Mouse (Mus musculus): ENCODE measurements around the gene Ccdc137.

Gene Ccdc137

DNA sequence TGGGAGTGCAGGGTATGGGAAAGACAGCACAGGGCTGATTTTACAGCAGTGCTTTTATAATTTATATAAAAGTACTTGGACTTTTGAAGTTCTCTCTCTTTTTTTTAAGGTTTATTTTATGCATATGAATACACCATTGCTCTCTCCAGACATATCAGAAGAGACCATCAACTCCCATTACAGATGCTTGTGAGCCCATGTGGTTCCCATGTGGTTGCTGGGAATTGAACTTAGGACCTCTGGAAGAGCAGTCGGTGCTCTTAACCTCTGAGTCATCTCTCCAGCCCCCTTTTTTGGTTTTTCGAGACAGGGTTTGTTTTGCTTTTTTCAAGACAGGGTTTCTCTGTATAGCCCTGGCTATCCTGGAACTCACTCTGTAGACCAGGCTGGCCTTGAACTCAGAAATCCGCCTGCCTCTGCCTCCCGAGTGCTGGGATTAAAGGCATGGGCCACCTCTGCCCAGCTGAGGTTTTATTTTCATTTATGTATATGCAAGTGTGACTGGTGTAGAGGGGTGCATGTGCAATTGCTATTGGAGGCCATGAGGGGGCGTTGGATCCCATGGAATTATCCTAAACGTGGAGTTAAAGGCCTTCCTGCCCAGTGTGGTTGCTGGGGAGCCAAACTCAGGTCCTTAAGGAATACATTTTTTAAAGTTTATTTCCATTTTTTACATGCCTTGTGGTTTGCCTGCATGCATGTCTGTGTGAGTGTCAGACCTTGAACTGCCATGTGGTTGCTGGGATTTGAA, 1.1 kb downstream of the Ccdc137 start:
- no peak for DNase-seq (ENCODE audit: low spot score)

DNA sequence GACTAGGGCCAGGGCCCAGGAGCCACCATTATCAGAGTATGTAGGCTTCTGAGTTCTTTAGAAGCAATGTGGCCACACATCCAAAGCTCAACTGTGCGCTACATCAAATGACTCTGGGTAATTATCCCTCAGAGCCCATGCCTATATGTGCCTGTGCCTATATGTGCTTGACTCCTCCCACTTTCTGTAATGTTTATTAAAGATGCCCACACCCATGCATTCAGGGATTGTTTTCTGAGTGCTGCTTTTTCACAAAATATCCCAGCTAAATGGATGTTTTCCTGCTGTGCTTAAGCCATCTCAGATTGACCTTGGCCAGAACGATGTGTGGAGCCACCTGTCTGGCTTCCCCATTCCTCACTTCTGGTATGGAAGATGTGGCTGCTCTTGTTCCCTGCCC, 5.6 kb downstream of the Ccdc137 start:
- no peak for DNase-seq (ENCODE audit: low spot score)

DNA sequence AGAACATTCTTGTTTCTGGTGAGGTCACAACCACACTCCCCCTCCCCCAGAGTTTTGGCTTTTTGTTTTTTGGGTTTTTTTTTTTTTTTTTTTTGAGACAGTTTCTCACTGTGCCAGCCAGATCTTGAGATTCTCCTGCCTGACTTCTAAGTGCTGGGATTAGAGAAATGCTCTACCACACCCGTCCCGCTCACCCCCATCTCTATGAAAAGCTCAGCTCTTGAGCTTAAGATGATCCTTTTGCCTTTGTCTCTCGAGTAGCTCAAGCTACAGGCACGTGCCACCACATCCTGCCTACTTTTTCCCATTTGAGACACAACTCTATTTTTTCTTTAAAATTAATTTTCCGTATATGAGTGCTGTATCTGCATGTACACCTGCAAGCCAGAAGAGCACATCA, 6.5 kb downstream of the Ccdc137 start:
- DNase-seq (ENCODE audit: low spot score): no peak

DNA sequence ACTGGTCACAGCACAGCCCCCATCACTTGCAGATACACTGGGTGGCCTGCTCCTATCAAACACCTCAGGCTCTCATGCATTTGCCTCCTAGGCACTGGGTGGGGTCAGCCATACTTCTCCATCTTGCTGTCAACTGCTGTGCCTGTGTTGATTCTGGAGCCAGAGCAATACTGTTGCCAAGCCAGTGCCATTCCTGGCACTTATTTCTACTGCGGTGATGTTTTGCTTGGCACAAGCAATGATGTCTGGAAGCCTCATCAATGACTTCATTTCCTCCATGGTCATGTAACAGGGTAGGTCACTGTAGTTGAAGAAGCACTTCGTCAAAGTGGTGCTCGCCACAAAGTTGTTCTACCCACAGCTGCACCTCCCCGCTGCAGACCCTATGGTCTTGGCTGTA, 7.6 kb downstream of the Ccdc137 start:
- DNase-seq (ENCODE audit: low spot score): no peak

DNA sequence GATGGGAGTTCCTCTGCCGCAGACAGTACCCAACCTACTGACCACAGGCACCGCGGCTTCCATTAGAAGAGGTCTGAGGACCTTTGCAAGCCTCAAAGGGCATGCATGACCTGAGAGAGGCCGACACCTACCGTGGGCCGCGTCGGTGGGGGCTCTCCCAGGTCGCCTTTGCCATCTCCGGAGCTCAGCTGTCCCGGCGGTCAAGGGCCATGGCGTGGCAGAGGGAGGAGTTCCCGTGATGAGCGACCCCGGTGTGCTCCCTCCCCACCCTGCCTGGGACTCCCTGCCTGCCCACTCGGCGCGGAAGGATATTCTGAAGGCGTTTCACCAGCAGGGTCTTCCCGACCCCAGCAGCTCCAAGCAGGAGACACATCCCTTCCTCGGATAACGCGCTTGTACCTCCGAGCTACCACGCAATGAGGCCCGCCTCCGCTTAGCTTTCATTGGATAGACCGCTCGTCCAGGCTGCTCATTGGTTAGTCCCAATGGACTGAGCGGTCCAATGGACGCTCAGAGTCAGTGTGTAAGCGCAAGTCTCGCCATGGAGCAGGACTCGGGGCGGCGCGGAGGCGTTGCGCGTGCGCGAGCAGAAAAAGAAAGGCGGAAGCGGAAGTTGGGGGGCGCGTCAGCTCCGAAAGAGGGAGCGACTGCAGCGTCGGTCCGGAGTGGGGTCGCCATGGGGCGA, 9.3 kb downstream of the Ccdc137 start, which contains the start of gene Arl16:
TSS of gene Arl16 (minus strand) at position 557 of the 685 bp plus-strand sequence.
- DNase-seq (ENCODE audit: low spot score): peak; percentile 66

DNA sequence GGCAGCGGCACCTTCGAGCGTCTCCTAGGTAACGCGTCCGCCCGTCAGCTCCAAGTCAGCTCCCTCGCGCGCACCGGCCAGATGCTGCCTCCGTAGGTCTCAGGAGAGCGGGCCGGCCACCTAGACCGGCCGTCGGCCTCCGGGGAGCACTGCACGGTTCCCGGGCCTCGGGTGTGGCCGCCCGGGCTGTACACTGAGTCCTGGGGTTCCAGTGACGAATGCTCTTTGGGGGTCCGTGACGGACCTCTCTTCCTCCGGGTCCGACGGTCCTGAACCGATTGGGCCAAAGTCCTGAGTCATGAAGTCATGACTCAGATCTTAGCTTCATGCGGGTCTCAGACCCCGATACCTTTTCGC, 9.8 kb downstream of the Ccdc137 start:
- DNase-seq (ENCODE audit: low spot score): no peak

DNA sequence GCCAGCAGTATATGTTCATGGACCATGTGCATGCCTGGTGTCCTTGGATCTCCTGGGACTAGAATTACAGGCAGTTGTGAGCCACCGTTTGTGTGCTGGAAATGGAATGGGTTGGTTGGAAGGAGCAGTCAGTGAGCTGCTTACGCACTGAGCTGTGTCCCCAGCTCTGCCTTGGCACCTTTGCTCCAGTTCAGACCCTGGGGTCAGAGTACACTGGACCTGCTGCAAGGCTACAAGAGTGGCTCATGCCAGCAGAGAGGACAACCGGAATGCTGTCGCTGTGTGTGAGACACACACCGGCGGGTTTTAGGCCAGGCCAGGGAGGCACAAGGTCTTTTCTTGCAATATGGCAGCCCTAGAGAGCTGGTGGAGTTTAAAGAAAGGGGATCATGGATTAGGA, 14.1 kb downstream of the Ccdc137 start:
- DNase-seq (ENCODE audit: low spot score): no peak

DNA sequence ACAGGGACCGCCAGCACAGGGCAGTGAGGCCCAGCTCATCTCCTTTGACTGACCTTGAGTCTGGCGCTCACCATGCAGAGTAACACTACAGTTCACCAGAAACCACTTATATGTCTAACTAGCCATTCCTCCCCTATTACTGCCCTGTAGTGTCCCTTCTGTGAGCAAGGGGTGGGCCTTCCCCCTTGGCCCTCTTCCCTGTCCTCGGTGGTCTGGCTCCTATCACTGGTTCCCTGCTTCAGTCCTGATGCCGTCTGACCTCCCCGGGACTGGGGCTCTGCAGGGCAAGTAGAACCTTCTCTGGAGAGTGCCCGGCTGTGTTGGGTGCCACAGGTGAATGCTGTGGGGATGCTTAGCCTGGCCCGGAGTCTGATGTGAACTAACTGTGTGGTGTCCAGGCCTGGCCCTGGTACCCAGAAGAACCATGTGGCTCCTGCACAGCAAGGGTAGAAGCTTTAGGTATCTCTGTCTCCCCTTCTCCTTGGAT, 25.6 kb downstream of the Ccdc137 start:
- DNase-seq (ENCODE audit: low spot score): no peak

DNA sequence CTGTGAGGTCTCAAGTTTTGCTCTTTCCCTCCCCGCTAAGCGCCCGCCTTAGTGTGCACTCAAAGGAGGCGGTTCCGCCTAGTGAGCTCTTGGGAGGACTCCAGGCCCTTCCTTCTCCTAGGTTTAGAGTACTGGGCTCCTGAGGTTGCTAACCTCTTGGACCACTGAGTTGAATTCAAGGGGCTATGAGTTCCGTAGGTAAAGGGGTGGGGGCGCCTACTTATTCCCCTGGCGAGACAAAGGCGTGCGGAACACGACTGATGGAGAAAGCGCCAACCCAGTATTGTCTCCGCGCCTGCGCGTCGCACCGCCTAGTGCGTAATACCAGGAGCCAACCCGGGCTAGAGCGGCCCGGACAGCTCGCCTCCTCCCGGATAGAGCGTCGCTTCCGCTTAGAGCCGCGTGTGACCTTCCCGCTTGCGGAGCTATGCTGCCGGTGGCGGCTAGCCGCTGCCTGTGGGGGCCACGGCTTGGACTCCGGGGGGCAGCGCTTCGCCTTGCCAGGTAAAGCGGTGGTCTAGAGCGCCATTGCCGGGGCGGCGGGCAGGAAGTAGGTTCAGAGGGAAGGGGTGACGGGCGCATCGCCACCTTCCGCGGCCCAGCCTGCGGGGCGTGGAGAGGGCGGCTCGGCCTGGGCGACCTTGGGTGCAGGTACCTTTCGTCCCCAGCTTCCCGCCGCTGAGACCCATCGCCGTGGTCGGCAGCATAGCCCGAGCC, 26.5 kb downstream of the Ccdc137 start, which contains the start of gene Mrpl12:
TSS of gene Mrpl12 (plus strand) at position 349 of the 717 bp plus-strand sequence.
- DNase-seq (ENCODE audit: low spot score): peak; percentile 57

DNA sequence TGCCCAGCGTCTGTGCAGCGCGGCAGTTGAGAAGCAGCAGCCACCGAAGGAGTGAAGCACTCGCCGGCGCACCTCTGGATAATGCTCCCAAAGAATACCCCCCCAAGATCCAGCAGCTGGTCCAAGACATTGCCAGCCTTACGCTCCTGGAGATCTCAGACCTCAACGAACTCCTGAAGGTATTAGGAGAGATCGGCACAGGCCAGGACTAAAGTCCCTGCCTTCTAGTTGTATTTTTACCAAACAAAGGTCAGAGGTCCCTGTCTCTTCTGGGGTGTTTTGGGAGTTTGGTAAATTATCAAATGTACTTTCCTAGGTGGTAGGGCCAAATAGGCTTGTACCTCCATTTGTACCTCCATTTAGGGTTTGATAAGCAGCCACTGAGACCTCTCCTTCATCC, 27.3 kb downstream of the Ccdc137 start:
- DNase-seq (ENCODE audit: low spot score): no peak

DNA sequence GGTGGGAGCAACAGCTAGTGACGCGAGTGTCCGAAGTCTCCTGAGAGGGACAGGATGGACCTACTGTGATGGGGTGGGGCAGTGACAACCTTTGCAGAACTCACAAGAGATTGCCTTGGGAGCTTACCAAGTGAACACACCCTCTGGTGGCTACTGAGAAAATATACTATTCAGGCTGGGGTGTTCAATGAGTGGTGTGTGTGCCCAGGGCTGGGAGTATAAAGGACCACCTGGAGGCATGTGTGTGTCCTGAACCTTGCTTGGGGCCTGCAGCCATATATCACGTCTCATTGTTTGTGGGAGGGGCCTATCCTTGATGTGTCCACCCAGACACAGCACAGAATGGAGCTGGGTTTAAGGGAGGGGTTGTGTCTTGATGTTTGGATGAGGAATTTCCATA, 30.6 kb downstream of the Ccdc137 start:
- no peak for DNase-seq (ENCODE audit: low spot score)

DNA sequence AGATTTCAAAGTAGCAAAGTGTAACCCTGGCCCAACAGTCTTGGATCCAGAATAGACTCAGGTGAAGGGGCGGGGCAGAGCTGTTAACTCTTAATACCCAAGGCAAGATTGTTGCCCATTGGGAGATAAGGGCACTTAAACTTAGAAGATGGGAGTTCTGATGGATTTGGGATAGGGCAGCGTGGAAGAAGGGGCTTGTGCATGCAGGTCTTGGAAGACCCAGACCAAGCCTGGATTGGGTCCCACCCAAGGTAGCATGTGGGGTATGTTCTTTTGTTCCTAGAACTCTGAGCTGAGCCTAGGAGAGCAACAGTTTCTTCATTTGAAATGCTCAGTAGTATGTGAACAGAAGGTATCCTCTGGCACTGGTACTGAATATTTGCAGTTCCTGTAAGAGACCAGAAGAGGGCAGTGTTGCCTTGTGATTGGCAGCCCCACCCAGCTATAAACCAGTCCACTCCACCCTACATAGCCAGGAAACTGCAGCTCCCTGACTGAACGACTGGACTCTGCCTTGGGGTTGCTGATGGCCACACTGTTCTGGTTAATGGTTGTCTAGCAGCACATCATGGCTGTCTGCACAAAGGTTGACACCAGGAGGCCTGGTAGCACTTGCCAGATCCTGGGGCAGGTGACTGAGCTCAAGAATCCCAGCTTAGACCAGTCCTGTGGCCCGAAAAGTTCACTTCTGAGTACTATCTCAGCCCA, 31.3 kb downstream of the Ccdc137 start:
- no peak for DNase-seq (ENCODE audit: low spot score)

DNA sequence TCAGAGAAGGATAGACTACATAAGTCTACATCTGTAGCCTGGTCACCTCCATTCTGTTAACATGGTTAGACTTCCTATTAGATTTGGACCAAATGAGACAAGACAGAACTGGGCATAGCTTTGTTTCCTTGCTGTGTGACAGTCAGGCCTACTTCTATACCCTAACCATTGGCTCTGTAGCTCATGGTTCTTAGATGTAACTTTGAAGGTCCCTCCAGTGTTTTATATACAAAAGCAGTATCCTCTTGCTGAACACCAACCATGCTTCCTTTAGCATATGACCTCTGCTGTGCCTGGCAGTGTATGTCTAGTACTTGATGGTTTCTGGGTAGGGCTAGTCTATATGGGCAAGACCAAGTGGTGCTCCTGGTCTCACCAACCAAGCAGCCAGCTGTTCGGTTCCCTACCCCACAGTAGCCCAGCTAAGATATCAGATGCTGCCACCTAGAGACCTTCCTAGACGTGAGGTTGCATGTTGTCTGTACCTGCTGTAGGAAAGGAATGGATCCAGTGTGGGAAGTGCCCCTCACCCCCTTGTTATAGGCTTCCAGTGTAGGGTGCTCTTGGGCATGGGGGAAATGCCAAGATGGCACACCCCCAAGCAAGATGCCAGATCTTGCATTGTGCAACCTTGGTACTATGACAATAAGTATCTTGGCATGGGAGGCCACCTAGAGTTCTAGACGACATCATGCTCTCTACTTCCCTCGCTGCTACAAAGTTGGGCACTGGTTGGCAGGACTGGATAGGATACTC, 32.6 kb downstream of the Ccdc137 start:
- DNase-seq (ENCODE audit: low spot score): no peak

DNA sequence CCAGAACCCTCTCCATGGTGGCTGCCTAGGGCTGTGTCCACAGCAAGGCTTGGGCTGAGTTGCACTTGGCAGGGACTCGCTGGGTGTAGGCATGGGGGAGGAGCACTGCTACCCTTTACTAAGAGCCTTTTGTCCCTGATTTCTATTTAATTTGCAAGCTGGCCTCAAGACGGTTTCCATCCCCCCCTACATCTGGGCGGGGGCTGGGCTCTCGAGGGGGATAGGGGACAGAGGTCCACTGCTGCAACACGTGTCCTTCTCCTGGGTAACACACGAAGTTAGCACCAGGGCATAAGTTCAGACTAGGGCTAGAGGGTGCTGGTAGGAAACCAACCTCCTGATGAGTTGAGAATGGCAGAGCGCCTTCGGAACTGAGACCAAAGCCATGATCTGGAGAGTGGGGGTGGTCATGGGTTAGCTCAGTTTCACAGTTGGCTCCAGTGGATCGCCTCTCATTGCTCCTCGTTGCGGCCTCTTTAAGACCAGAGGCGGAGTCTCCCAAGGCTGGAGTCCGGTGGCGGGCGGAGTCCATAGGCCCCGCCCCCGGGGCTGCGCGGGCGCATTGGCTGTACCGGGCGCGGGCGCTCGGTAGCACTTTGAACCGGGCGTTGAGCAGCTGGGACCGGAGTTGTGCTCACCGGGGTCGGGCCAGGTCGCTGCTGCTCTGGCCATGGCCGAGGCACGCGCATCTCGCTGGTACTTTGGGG, 33.6 kb downstream of the Ccdc137 start, which contains the start of gene Slc25a10:
TSS of gene Slc25a10 (plus strand) at position 524 of the 707 bp plus-strand sequence.
- DNase-seq (ENCODE audit: low spot score): peak; percentile 40

DNA sequence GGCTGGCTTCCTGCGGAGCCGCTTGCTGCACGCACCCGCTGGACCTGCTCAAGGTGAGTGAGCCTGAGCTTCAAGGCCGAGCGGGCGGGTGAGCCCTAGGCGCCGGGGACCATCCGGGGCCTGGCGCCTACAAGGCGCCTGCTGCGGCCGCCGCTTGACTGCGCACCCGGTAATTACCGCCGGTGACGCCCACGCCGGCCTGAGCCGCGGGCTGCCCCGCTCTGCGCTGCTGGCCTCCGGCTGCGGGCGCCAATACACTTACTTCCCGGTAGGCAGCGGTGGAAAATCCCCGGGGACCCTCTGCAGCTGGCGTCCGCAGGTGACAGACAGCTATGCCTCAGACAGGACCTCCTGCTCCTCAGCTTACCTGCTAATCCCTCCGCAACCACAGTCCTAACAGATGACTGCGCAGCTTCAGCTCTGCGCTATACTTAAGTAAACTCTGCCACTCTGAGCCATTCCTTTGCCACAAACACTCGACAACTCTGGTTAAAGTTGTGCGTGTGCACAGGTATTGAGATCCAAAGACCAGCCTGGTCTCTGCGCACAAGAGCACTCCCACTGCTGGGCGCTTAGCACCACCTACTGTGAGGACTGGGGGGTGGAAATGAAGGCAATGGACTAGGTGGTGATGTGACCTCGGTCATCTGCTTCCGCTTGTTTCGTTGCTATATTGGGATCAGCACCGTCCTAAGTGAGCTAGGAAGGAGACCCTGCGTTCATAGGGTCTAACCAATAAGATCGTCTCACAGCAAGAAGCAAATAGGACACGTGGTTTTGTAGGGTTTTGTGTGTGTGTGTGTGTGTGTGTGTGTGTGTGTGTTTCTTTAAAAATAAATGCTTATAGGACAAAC, 34.3 kb downstream of the Ccdc137 start:
- no peak for DNase-seq (ENCODE audit: low spot score)

DNA sequence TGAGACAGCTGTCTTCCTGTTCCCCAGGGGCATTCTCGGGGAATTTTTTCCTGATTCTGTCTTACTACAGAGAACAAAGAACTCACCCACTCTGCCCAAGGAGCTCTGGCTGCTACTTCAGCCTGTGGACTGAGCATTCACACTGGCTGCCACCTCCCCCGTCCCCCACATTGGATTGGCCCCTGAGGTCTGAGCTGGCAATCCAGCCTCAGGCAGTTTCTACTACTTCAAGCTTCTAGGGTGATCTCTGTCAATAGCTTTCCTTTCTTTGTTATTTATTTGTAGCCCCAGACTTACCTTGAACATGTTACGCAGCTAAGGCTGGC, 34.9 kb downstream of the Ccdc137 start:
- no peak for DNase-seq (ENCODE audit: low spot score)

DNA sequence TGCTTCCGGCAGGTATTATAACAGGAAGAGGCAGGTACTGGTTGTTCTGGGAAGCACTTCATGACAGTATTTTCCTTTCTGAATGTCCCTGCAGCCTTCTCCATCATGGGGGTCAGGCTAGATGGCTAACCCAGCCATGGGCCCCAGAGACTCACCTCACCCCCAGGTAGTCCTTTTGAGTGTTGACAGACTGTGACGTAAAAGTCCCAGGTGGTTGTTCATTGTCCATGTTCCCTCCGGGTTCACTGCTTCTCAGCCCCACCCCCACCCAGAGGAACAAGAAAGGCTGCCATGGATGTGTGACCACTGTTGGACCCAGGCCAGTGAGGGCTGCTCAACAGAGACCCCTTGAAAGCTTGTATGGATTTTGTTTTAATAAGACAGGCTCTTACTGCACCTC, 35.4 kb downstream of the Ccdc137 start:
- no peak for DNase-seq (ENCODE audit: low spot score)

DNA sequence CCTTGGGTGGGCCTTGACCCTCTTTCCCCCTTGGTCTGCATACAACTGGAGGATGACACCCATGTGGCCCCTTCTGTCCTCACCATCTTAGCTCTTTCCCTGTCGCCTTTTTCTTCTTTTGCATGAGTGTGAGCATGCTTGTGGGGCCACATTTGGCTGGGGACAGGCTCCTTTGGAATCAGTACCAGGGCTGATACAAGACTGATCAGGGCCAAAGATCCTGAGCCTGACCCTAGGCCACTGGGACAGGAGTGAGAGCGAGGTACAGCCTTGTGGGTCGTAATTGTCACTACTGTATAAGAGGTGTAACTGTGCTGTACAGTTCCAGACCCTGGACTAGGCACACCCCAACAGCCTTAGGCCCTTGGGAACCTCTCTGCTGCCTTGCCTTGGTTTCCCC, 36.0 kb downstream of the Ccdc137 start:
- DNase-seq (ENCODE audit: low spot score): no peak

DNA sequence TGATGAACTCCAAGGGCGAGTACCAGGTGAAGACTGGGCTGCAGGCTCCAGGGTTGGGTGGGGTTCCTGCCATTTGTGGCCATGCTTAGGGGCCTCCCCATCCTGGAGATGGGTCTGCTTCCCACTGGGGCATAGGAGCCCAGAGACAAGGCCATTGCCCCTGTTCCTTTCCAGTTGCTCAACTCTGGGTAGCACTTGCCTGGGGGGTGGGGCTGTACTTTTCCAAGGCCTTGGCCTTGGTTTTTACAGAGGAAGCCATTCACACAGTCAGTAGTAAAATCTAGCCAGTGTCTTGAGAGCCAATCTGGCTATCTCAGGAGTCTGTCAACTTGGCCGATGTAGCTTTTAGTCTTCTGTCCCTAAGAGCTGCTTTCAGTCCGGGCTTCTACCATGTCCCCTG, 39.5 kb downstream of the Ccdc137 start:
- no peak for DNase-seq (ENCODE audit: low spot score)

DNA sequence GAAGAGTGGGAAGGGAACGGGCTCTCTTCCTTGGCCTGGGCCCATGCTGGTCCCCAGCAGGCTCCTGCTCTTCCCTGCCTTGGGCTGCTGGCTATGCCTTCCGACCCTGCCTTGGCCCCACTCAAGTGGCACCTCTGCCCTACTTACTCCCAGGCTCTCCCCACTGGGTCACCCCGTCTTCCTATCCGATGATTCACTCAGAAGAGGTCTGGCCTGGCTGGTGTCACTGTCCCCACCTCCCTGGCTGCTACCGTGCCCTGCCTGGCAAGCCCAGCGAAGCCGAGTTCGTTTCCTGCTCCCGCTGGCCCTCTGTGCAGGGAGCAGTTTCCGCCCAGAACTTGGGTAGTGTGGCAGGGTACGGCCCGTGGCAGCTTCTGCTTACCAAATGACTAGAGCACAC, 40.3 kb downstream of the Ccdc137 start:
- no peak for DNase-seq (ENCODE audit: low spot score)
